Comparison of ENCODE assay signal across 11 mouse cellular contexts in genomic region chr2:32627266-32628043, GRCm38 (mm10). TPM values are rescaled to one million over a fixed set of nuclear protein-coding genes. Genes with fewer than 3 reads are reported as not detected.
DNase-seq lines count a peak whose midpoint lies in the region; ATAC-seq lines count a peak whose summit lies in the region.
"Had no signal": no experiment of that assay in that cellular context is flagged by ENCODE, and none has a peak within 500 bp of the region (broad histone marks: within the 10 kb centered on the region; RNA-seq: fewer than 3 reads in every experiment).

No protein-coding gene starts in this region.

- H3K9ac ChIP-seq in heart, embryonic 11.5 days (ENCODE audit: low read depth, low read length): peak overlapping the region; percentile 49
- H3K9ac ChIP-seq in heart, embryonic 16.5 days (ENCODE audit: low read length): peak overlapping the region; percentile 76
- no peak overlapping the region for H3K9ac ChIP-seq in stomach, embryonic 15.5 days
- H3K9ac ChIP-seq: liver, embryonic 13.5 days had no signal

- no peak for DNase-seq in heart, adult 8-10 months (ENCODE audit: low spot score)
- DNase-seq in lung, postnatal 10 days: peak; percentile 33
- no peak for DNase-seq in lung, postnatal 25 days (ENCODE audit: low spot score)
- DNase-seq in liver: no peak
- DNase-seq: kidney, postnatal 4 days; liver, embryonic 13.5 days; right cerebral cortex, postnatal 4 days; thymus, postnatal 14 days had no signal

- H3K27me3 ChIP-seq in heart, embryonic 11.5 days (ENCODE audit: control insufficient read depth, insufficient read depth, low read length): no peaks in the 10 kb centered on the region
- no peaks in the 10 kb centered on the region for H3K27me3 ChIP-seq in heart, embryonic 16.5 days (ENCODE audit: control insufficient read depth, insufficient read depth, low read length)
- H3K27me3 ChIP-seq in stomach, embryonic 15.5 days (replicated peaks): no peaks in the 10 kb centered on the region
- H3K27me3 ChIP-seq: liver, embryonic 13.5 days had no signal

- H3K4me1 ChIP-seq in heart, embryonic 11.5 days (ENCODE audit: control insufficient read depth, insufficient read depth, low read length): peaks cover 57% of the 10 kb centered on the region
- peaks cover 47% of the 10 kb centered on the region for H3K4me1 ChIP-seq in heart, embryonic 16.5 days (ENCODE audit: control insufficient read depth, insufficient read depth, low read length)
- H3K4me1 ChIP-seq in stomach, embryonic 15.5 days: peaks cover 54% of the 10 kb centered on the region

- H3K4me3 ChIP-seq in heart, embryonic 11.5 days (ENCODE audit: low read depth, low read length): peak overlapping the region; percentile 45; the same call in 1 of the 2 replicates
- peak overlapping the region; percentile 54 for H3K4me3 ChIP-seq in heart, embryonic 16.5 days (ENCODE audit: low read length)
- no peak overlapping the region for H3K4me3 ChIP-seq in stomach, embryonic 15.5 days (replicated peaks)
- H3K4me3 ChIP-seq: liver, embryonic 13.5 days had no signal

- 61% methylated on average over 20 of the region's 20 CpGs for WGBS in heart, embryonic 11.5 days (ENCODE audit: insufficient replicate concordance)
- 57% methylated on average over 20 of the region's 20 CpGs for WGBS in heart, embryonic 16.5 days
- WGBS in stomach, embryonic 15.5 days: 58% methylated on average over 20 of the region's 20 CpGs

- H3K9me3 ChIP-seq in heart, embryonic 11.5 days (replicated peaks; ENCODE audit: control insufficient read depth, low read length): no peaks in the 10 kb centered on the region
- H3K9me3 ChIP-seq in heart, embryonic 16.5 days (replicated peaks; ENCODE audit: control insufficient read depth, low read length): no peaks in the 10 kb centered on the region
- H3K9me3 ChIP-seq in stomach, embryonic 15.5 days: no peaks in the 10 kb centered on the region
- H3K9me3 ChIP-seq: liver, embryonic 13.5 days had no signal

- ATAC-seq in heart, embryonic 11.5 days (replicated peaks; ENCODE audit: insufficient number of reproducible peaks, low FRiP score, low TSS enrichment): no peak
- no peak for ATAC-seq in heart, embryonic 16.5 days (replicated peaks; ENCODE audit: extremely low read depth, insufficient read depth, low FRiP score)
- no peak for ATAC-seq in stomach, embryonic 15.5 days (ENCODE audit: insufficient read depth, low FRiP score, low read depth)

- H3K27ac ChIP-seq in heart, embryonic 11.5 days (ENCODE audit: low read depth, low read length): peak overlapping the region; percentile 51
- H3K27ac ChIP-seq in heart, embryonic 16.5 days (ENCODE audit: low read length): peak overlapping the region; percentile 99
- 0 out of 2 replicates have a peak overlapping the region, but pooled peaks have one; percentile 1 for H3K27ac ChIP-seq in stomach, embryonic 15.5 days
- H3K27ac ChIP-seq: liver, embryonic 13.5 days had no signal

- peak overlapping the region; percentile 74 for H3K4me2 ChIP-seq in heart, embryonic 11.5 days
- peak overlapping the region; percentile 75 for H3K4me2 ChIP-seq in heart, embryonic 16.5 days (ENCODE audit: low read depth, low read length)
- no peak overlapping the region for H3K4me2 ChIP-seq in stomach, embryonic 15.5 days
- H3K4me2 ChIP-seq: liver, embryonic 13.5 days had no signal

- H3K36me3 ChIP-seq in heart, embryonic 11.5 days (ENCODE audit: control insufficient read depth, insufficient read depth, low read length): no peaks in the 10 kb centered on the region
- H3K36me3 ChIP-seq in heart, embryonic 16.5 days (ENCODE audit: control insufficient read depth, insufficient read depth): peaks cover 7% of the 10 kb centered on the region
- no peaks in the 10 kb centered on the region for H3K36me3 ChIP-seq in stomach, embryonic 15.5 days
- H3K36me3 ChIP-seq: liver, embryonic 13.5 days had no signal

RNA-seq across cellular contexts. Expression of gene Ak1, which starts 5.9 kb away (rescaled TPM):
- polyA plus RNA-seq in heart, embryonic 11.5 days (2014; fragmentation: Nextera tagmentation; extraction: Ambion mirVana): 212 and 221 TPM in 2 replicates
- 100 to 1,000 TPM; 656 to 809 (median 697) TPM for total RNA-seq in heart, adult 8-10 months (2022)
- polyA plus RNA-seq in heart, embryonic 16.5 days (2015; fragmentation: Nextera tagmentation; extraction: Ambion mirVana): 470 and 488 TPM in 2 replicates
- polyA plus RNA-seq in stomach, embryonic 15.5 days (2015; fragmentation: Nextera tagmentation; extraction: Ambion mirVana): 21.8 and 22.1 TPM in 2 replicates

RNA-seq across cellular contexts. Expression of gene Eng, which starts 18.9 kb away (rescaled TPM):
- polyA plus RNA-seq in heart, embryonic 11.5 days (2014; fragmentation: Nextera tagmentation; extraction: Ambion mirVana): 113 and 127 TPM in 2 replicates
- 100 to 1,000 TPM; 111 to 143 (median 126) TPM for total RNA-seq in heart, adult 8-10 months (2022)
- polyA plus RNA-seq in heart, embryonic 16.5 days (2015; fragmentation: Nextera tagmentation; extraction: Ambion mirVana): 170 and 176 TPM in 2 replicates
- 59.6 and 65.3 TPM in 2 replicates for polyA plus RNA-seq in stomach, embryonic 15.5 days (2015; fragmentation: Nextera tagmentation; extraction: Ambion mirVana)

RNA-seq across cellular contexts. Expression of gene St6galnac6, which starts 27.9 kb away (rescaled TPM):
- polyA plus RNA-seq in heart, embryonic 11.5 days (2014; fragmentation: Nextera tagmentation; extraction: Ambion mirVana): 8.3 and 9.3 TPM in 2 replicates
- 100 to 1,000 TPM; 102 to 131 (median 114) TPM for total RNA-seq in heart, adult 8-10 months (2022)
- polyA plus RNA-seq in heart, embryonic 16.5 days (2015; fragmentation: Nextera tagmentation; extraction: Ambion mirVana): 33.4 and 34.1 TPM in 2 replicates
- 17.4 and 19.7 TPM in 2 replicates for polyA plus RNA-seq in stomach, embryonic 15.5 days (2015; fragmentation: Nextera tagmentation; extraction: Ambion mirVana)

RNA-seq across cellular contexts. Expression of gene St6galnac4, which starts 40.6 kb away (rescaled TPM):
- 32.9 and 40.9 TPM in 2 replicates for polyA plus RNA-seq in heart, embryonic 11.5 days (2014; fragmentation: Nextera tagmentation; extraction: Ambion mirVana)
- 10 to 100 TPM; 15.6 to 23.2 (median 20.7) TPM for total RNA-seq in heart, adult 8-10 months (2022)
- 40.6 and 40.7 TPM in 2 replicates for polyA plus RNA-seq in heart, embryonic 16.5 days (2015; fragmentation: Nextera tagmentation; extraction: Ambion mirVana)
- polyA plus RNA-seq in stomach, embryonic 15.5 days (2015; fragmentation: Nextera tagmentation; extraction: Ambion mirVana): 18.3 and 20.3 TPM in 2 replicates

RNA-seq across cellular contexts. Expression of gene 9430097D07Rik, which starts 52.0 kb away (rescaled TPM):
- polyA plus RNA-seq in heart, embryonic 11.5 days (2014; fragmentation: Nextera tagmentation; extraction: Ambion mirVana): 0.17 TPM in 1 of 2 replicates, not detected in the other
- not detected for total RNA-seq in heart, adult 8-10 months (2022)
- polyA plus RNA-seq in heart, embryonic 16.5 days (2015; fragmentation: Nextera tagmentation; extraction: Ambion mirVana): not detected in 2 replicates
- polyA plus RNA-seq in stomach, embryonic 15.5 days (2015; fragmentation: Nextera tagmentation; extraction: Ambion mirVana): 0.09 and 0.12 TPM in 2 replicates
- polyA plus RNA-seq: liver, embryonic 13.5 days had no signal

Comparison
In these comparisons a context has a peak if more than half of its experiments do, and no peak if none do; other contexts are left out.
1. H3K27ac ChIP-seq: peak in every context shown above with its lines; median percentile 99 in heart, embryonic 16.5 days; 51 in heart, embryonic 11.5 days; 1 in stomach, embryonic 15.5 days.